Mouse (Mus musculus) right cerebral cortex, postnatal 4 days (tissue): ENCODE data around the gene Atxn7l1.

Experiments
- DNase-seq: peaks from one replicate; pipeline ENCODE4 v3.0.0-alpha.2; 2022

Atxn7l1 gene

DNA sequence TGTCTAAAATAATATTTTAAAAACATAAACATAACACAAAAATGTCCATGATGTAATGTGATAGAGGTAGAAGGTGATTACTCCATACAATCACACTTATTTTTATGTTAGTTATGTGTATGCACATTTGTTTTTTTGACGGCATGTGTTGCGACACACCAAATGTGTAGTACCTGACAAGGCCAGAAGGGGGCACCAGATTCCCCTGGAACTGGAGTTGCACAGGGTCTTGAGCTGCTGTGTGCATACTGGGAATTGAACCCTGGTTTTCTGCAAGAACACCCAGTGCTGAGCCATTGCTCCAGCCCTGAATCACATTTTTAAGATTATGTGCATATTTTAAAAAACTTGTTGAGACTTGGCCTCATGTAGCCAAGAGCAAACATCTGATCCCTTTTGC, 133.3 kb downstream of the Atxn7l1 start:
- DNase-seq = peak; percentile 67

DNA sequence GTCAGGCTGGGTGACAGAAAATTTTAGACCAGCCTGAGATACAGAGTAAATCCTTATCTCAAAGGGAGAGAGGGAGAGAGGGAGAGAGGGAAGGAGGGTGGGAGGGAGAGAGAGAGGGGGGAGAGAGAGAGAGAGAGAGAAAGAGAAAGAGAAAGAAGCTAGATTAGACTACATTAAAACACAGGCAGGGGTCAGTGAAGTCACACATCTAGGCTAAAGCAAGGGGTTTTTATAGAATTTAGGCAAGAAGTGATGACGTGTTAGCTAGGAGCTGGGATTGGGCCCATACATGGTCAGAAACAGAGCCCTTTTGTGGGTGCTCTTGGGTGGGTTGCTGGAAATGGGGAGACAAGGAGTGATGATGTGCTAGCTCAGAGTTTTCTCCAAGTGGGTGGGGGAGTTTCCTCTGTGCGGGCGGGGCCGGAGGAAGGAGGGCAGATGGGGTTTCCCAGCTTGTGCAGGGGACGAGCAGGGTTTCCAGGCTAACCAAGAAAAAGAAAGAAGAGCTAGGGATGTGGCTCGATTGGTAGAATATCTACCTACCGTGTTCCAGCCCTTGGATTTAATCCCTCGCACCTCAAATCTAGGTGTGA, 136.9 kb downstream of the Atxn7l1 start:
- DNase-seq = no peak

DNA sequence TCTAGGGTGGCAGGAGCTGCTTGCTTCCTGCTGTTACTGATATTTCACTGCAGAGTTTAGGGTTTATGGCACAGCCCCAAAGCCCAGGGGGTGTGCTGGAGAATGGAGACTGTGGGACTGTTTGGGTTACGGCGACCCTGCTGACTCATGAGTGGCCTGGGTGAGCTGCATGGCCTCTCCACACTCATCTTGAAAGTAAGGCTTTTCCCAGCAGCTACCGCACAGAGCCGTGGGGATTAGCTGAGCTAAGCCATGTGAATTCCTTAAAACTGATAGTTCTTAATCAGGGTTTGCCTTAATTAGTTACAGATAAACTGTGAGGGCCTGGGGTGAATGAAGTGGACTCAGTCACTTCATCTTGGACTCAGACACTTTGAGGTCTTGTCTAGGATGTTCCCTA, 137.9 kb downstream of the Atxn7l1 start:
- DNase-seq = no peak

DNA sequence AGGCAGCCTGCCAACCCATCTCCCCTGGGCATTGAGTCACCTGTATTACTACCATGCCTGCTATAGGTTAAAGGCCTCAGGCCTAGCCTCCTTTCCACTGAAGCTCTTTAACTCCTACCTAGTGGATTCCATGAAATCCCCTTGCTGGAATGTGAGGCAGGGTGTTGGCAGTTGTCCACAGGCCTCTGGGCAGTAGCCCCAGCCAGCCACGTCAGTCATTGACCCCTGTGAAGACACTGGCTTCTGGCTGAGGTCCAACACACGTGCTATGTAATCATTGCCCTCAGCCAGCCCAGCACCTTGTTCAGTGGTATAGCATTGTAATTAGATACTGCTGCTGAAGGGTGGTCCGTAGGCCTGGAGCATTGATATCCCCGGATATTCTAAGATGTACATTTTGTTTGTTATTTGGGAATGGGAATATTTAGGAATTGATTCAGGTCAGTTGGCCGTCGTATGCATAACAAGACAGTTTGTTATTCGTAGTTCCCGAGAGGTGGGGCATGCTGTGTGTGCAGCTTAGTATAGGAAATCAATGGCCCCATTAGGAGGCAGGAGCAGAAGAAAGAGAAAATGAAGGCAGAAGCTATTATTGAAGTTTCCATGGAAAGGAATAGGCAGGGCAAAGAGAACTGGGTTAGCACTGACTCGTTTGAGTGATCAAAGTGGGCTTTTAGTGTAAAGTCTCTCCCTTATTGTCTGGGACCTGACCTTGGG, 138.6 kb downstream of the Atxn7l1 start:
- no peak for DNase-seq

DNA sequence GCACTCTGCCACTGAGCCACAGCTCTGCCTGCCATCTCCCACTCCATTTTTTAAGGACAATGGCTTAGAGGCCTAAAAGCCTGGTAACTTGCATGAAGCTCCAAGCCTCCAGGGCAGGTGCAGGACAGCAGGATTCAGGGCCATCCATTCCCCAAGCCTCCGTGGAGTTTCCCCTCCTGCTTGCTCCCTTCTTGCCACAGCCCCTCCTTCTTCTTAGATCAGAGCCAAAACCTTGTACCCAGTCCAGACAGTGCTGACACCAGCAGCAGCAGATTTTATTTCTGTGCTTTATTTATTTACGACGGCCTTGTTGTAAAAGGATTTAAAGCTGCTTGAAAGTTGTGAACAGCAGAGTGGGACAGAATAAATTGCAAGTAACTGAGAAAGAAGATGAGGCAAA, 140.2 kb downstream of the Atxn7l1 start:
- DNase-seq = no peak

DNA sequence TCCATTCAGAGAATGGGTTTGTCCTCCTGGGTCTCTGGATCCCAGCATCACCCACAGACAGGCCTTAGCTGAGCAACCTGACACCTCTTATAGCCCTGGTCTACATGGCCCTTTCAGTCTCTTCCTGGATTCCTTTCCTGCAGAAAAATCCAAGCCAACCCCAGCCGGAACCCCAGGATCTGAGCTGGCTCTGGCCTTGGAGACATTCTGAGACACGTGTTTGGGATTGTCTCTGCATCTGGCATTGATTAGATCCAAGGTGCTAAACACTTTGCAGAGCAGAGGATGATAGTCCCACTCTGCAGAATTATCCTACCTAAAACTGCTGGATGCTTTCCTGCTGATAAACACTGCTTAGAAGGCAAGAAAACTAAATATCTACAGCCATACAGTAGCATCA, 141.3 kb downstream of the Atxn7l1 start:
- DNase-seq = no peak

DNA sequence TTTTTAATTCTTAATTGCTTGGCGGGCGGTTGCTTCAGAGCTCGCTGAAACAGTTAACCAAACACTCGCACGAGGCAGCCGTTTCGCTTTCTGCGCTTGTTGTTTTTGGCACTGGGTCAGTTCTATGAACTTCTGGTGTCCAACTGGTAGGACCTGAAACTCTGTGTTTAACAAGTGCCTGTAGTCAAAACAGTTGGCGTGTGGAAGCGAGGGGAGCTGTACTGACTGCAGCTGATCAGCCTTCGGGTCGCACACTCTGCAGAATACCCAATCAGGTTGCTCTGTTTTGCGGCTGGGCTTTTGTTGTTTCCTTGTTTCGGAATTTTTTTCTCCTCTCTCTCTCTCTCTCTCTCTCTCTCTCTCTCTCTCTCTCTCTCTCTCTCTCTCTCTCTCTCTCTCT, 154.6 kb downstream of the Atxn7l1 start:
- DNase-seq = peak; percentile 27

DNA sequence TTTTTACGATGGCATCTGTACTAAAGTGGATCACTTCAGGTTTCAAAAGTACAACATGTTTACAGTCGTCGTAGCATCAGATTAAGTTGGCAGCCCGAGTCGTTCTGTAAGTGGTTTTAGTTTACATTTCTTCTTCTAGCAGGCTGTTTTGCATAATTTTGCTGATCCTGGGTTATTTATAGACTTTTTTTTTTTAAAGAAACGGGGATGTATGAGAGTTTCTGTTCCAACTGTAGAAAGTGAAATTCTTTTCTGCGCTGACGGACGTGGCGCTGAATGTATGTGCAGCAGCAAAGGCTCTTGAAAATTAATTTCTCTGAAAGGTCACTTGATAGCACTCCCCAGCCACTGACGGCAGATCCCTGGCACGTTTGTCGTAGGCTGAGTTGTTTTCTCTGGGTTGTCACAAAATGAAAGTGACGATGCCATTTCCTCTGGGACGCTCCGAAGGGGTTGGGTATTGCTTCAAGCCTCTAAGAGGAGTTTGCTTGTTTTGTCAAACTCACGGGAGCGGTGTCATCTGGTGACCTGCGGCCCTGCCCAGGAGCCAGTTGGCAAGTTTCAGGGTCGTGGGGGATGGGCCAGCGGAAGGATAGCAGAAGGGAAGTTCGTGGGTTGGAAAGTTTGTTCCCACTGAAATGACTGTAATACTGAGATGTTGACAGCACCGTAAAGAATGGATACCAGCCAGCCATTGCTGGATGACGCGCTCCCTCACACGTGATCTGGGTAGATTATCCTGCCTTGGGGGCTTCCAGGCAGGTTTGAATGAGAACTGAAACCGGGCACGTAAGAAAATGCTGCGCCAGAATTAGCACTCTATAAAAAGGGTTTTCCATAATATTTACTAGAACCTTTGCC, 155.3 kb downstream of the Atxn7l1 start:
- peak; percentile 25 for DNase-seq

DNA sequence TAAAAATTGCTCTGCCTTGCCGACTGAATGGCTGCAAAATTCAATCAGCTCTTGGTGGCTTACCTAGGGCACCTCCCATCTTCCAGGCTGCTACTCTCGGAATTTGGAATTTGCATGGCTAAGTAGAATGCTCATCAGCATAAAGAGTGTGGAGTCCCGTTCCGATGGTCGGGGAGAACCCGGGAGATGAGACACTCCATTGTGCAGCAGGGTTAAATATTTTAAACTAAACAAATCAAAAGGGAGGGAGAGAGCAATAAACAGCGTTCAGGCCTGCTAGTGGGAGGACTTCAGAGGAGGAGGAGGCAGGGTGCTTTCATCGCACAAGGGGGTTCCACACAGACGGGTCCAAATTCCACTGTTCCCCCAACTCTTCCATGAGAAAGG, 155.9 kb downstream of the Atxn7l1 start:
- DNase-seq = no peak

DNA sequence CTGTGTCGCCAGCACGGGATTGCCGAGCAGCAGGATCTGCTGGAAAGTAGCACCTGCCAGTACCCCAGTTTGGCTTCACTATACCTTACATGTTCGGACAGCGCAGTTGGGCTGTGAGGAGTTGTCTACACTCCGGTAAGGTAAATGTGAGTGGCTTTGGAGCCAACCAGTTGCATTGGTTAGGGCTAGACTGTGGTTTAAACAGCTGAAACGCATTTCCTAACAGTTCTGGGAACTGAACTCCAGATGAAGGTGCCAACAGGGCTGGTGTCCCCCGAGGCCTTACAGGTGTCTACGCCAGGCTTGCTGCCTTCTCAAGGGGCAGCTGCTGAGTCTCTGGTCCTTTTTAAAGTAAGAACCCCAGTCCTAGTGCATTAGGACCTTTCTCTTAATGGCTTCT, 157.6 kb downstream of the Atxn7l1 start:
- no peak for DNase-seq

DNA sequence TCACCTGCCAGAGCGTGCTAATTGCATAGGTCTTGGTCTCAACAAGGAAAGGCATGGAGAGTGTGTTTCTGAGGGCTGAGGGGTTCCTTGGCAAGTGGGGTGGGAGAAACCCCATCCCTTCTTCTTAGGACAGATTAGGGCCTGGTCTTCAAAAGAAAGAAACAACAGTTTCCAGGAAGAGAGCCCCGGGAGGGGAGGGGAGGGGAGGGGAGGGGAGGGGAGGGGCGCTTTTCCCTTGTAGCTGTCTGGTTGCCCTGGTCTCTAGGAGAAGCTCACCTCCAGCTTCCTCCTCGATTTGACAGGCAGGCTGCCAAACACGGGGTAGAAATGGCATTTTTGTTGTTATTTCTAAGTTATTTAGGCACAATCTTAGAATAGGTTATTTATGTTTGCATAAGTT, 159.0 kb downstream of the Atxn7l1 start:
- DNase-seq = no peak

DNA sequence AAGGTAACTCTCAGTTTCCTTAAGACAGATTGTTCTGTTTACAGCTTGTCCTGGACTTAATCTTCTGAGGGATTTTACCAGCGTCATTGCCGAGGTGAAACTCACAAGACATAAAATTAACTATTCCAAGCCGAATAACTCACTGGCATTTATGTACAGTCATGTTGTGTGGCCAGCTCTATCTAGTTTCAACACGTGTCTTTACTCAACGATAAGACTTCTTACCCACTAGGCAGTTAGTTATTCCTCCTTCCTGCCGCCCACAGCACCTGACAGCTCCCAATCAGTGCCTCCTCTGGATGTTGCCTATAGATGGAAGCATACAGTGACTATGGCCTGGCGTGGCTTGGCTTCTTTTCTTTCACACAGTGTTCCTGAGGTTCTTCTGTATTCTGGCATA, 161.2 kb downstream of the Atxn7l1 start:
- no peak for DNase-seq

DNA sequence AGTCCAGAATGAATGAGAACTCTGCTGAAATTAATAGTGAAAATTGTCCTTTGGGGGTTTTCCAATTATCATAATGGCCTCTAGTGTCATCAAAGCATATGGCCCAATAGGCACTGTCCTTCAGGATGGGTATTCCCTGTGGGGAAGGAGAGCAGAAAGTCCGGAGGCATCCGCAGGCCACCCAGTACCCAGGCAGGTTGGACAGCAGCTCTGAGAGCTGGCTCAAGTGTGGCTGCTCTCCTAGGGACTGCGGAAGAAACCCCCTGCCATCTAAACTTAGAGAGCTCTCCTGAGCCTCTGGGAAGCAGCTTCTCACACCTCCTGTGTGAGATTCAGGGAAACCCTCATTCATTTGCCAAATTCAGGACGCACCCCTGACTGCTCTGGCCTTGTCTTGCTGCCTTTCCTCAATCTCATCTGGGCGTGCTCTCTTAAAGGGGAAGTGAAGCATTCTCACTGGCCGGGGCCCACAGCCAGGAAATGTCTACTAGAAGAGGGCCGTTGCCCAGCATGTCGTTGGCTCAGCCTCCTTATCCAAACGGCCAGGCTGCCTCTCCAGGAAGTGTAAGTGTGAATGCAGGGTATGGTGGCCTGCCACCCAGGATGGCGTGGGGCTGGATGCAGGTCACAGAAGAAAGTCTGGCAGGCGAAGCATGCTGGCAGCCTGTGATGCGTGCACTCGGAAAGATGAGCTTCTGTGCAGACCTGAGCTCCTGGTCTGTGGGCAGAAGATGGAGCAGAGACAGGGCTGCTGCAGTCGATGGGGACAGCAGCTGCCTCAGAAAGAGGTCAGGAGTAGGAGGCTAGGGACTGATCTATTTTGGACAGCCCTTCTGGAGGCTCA, 166.6 kb downstream of the Atxn7l1 start:
- DNase-seq = peak; percentile 57

DNA sequence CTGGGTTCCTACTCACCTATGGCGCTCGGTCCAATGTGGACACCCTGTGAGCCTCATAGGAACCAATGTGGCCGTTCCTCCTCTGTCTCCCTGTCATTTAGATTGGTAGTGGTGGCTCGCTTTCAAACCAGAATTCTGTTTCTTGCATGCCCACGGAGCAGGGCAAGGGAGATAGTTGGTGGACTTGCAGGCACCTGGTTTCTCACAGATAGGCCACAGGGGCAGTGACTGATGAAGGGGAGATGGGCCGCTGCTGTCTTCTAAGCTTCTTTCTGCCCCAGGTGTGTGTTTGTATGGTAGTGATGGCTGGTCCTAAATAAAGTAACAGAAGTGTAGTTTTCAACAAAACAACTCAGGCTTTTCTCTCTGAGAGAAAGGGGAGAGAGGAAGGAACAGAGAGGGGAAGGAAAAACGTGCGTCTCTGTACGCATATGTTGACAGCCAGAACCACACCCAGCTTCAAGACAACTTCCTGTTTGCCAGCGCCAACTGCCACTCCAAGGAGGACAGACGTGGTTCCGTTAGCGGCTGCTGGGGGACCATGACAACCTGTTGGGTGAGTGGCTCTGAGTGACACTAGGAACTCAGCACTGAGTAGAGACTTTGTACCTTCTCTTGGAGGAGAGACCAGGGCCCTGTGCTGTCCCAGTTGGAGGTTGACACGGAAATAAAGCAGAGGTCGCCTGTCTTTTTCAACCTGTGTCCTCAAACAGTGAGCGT, 167.6 kb downstream of the Atxn7l1 start:
- DNase-seq = no peak

DNA sequence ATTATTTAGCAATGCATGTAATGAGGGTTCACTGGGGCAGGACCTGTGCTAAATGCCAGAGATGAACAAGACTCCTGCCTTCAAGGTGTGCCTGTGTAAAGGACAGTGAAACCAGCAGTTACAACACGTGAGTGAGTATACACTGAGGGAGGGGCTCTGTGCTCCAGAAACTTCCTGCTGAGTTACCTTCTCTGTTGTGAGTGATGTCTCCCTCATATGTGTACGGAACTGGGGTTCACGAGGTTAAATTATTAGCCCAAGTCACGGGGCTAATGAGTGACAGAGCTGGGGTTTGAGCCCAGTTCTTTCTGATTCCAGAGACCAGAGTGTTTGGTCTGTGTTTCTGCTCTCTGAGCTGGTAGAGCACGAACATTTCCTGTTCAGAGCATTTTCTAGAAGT, 168.3 kb downstream of the Atxn7l1 start:
- no peak for DNase-seq

DNA sequence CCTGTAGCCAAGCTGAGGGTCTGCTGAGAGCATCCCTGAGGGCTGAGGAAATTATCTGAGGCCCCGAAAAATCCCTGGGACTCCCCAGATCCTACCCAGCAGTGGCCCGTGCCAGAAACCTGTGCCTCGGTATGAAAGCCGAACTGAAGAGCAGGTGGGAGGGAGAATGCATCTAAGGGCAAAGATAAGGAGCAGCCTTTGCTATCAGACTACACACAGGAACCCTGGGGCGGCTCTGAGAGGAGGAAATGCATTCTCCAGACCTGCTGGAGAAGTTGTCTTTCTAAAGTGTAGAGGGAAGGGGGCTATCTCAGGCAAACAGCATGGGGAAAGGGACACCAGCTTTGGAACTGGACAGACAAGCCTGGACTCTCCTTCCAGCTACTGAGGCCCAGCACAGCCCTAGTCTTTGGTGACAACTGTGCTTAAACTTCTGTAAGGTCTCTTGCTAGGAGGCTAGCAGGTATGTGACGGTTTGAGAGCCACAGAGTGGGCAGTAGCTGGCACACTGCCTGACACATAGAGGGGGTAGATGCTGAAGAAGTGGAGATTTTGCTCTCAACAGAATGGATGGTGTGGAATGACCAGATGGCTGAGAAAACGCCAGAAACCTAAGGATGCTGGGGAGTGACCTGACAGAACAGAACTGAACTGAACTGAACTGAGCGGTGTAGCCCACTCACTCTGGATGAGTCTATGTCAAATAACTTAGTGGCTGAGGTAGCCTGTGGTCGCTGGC, 170.5 kb downstream of the Atxn7l1 start:
- no peak for DNase-seq

DNA sequence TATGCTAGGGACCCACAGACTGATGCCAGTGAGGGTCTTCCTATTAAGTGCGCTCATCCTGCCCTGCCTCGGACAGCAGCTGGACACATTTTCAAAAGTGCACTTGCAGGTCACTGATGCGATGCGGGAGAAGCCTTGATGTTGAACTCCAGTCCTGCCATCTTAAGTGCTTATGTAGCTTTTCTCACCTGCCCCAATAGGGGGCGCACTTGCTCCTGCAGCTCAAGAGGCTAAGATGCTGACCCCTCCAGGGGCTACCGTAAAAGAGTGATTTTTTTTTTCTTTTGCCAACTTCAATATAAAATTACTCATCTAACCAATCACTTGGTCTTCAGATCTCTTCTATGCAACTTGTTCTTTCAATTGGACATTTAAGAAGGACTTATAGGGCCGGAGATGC, 175.1 kb downstream of the Atxn7l1 start:
- DNase-seq = no peak

DNA sequence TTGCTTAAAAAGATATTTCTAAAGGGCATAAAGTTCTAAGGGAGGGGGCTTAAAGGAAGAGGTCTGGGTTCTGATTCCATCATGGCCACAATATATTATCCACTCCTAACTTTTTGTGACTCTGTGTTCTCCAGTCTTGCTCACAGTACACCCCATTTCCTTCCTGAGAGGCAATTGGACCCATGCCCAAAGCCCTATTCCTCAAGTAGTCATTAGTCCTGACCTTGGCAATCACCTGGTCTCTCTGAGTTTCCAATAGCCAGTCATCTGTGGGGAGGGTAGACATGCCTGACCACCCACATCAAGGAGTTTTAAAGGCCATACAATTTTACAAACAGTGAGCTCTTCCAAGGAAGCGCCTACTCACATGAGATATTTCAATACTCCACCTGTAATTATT, 176.3 kb downstream of the Atxn7l1 start:
- DNase-seq = no peak

DNA sequence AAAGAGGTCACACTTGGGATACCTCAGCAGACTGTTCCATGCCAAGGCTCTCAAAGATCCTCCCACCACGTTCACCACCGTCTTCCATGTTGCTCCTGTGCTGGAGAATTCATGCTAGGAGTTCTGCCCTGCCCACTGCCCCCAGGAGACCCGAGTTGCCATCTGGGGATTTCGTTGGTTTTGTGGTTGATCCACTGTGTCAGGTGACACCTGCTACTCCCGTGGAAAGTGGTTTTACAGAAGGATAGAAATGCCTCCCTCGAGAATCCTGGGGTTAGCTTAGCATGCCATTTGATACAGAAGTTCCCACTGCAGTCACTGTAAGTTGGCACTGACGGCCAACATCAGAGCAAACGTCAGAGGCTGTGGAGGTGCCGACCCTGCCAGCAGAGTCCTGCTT, 177.9 kb downstream of the Atxn7l1 start:
- no peak for DNase-seq

DNA sequence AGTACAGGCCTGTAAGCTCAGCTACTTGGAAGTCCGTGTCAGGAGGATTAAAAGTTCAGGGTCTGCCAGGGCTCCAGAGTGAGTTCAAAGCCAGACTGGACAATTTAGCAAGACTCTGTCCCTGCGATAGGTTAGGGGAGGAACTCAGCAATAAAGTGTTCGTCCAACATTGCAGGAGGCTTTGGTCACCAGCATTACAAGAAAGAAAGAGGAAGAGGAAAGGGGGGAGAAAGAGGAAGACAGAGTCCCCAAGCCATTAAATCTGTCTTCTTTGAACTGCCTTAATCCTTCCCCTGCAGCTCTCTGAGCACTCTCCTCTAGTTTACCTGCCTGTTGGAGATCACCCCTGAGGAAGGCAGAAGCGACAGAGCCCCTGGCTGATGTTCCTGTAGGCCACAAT, 184.6 kb downstream of the Atxn7l1 start:
- no peak for DNase-seq

DNA sequence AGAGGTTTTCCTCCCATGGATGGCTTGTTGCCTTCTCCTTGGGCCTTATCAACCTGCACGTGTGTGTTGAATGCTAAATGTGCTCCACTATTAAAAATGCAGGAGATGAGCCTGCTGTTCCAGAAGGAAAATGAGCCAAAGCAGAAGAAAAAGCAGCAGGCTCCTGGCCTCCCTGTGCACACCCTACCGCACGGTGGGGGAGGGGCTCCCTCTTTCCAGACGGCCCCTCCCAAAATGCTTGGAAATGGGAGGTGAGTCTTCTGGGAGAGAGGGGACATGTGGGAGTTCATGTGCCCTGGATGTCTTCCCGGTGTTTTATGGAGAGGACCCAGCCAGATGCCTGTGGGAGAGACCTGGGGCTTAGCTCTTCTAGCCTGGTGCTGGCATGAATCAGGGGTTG, 185.3 kb downstream of the Atxn7l1 start:
- DNase-seq = no peak

DNA sequence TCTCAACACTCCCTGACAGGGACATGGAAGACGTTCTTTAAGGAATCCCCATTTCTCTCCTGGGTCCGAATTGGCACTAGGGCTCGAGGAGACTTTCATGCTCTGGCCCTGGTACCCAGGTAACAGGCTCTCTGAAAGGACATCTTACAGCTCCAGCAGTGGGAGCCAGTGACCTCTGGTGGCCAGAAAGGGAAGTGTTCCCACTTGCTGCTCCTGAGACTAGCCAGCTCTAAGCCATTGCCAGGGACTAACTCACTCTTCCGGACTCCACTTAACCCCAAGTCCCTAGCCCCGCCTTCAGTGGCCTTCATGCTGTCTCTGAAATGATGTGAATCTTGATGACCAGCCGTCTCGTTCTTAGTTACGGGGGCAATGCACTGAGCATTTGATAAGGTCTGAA, 186.4 kb downstream of the Atxn7l1 start:
- peak; percentile 84 for DNase-seq
